Mouse (Mus musculus) limb, embryonic 11.5 days (tissue): Measurements from ENCODE around the gene Nupr1. TPM values are rescaled to one million over a fixed set of nuclear protein-coding genes. Genes with fewer than 3 reads are reported as not detected.
"Not testable (repeated sequence)": the region's sequence is repeated elsewhere in the genome, so short reads cannot be mapped to it uniquely, and the experiment has no call there.

ENCODE experiments used
- ATAC-seq: fragments of 200-750 bp; cut with Nextera tagmentation; 2 replicates; pipeline ENCODE4 v1.8.0; 2017; ENCODE audit warnings: low read depth; ENCODE audit not compliant: insufficient number of reproducible peaks, low FRiP score, low TSS enrichment
- DNase-seq: peaks from one replicate; pipeline ENCODE4 v3.0.0-alpha.2; 2015; ENCODE audit warnings: low spot score
- H3K27ac ChIP-seq: fragments of 300-500 bp; sonication (generic); replicated peaks from 2 replicates; pipeline ENCODE4 v1.5.1; 2014; ENCODE audit warnings: low read depth, mild to moderate bottlenecking, low read length
- H3K27me3 ChIP-seq: fragments of 300-500 bp; sonication (generic); 2 replicates; pipeline ENCODE4 v1.6.1; 2014; ENCODE audit warnings: mild to moderate bottlenecking, low read length, mixed read lengths; ENCODE audit not compliant: control insufficient read depth, insufficient read depth
- H3K36me3 ChIP-seq: fragments of 300-500 bp; sonication (generic); 2 replicates; pipeline ENCODE4 v1.6.1; 2014; ENCODE audit warnings: mild to moderate bottlenecking, low read length, moderate library complexity, mixed read lengths; ENCODE audit not compliant: control insufficient read depth, insufficient read depth
- H3K4me1 ChIP-seq: fragments of 300-500 bp; sonication (generic); 2 replicates; pipeline ENCODE4 v1.6.1; 2014; ENCODE audit warnings: low read length, mixed read lengths; ENCODE audit not compliant: control insufficient read depth, insufficient read depth
- H3K4me2 ChIP-seq: fragments of 300-500 bp; sonication (generic); 2 replicates; pipeline ENCODE4 v1.6.1; 2014; ENCODE audit warnings: low read depth, mild to moderate bottlenecking, moderate library complexity; ENCODE audit not compliant: severe bottlenecking
- H3K4me3 ChIP-seq: fragments of 300-500 bp; sonication (generic); 2 replicates; pipeline ENCODE4 v1.5.1; 2014; ENCODE audit warnings: low read depth, low read length
- H3K9ac ChIP-seq: fragments of 300-500 bp; sonication (generic); 2 replicates; pipeline ENCODE4 v1.6.1; 2014; ENCODE audit warnings: mild to moderate bottlenecking, low read length
- H3K9me3 ChIP-seq: fragments of 300-500 bp; sonication (generic); 2 replicates; pipeline ENCODE4 v1.6.1; 2016; ENCODE audit warnings: low read length; ENCODE audit not compliant: control insufficient read depth
- WGBS: fragments of 180-500 bp; shearing (Covaris S2); extraction: QIAGEN DNeasy Blood & Tissue Kit; methylation state at CpG from one replicate; pipeline ENCODE4 v1.1.7; 2014; 5-methylcytosine and 5-hydroxymethylcytosine counted together
- polyA plus RNA-seq: library from polyadenylated mRNA; unstranded; fragments of >200 nt; fragmentation: Nextera tagmentation; extraction: Ambion mirVana; gene quantifications from 2 replicates; pipeline ENCODE4 v1.2.1, GENCODE M21; 2014

The Nupr1 gene
- polyA plus RNA-seq, 1 experiment from 2014 or later: 1.3 TPM

GRCm38 (mm10) chr7:126649231-126650051 lies 18.8 kb upstream of the Nupr1 start, which contains the start of gene Sgf29:
Gene Sgf29, plus strand, starts transcription at chr7:126649309.
- Histone ChIP-seq H3K27me3 (no peaks in the 10 kb centered on the region), H3K36me3 (no peaks in the 10 kb centered on the region), H3K9ac (peak within 1 kb of the TSS; percentile 81), H3K27ac (peak within 1 kb of the TSS; percentile 80), H3K4me1 (peaks cover 4% of the 10 kb centered on the region; the same call in 1 of the 2 replicates), H3K4me3 (peak within 1 kb of the TSS; percentile 49), H3K9me3 (no peaks in the 10 kb centered on the region), H3K4me2 (peak within 1 kb of the TSS; percentile 74)
- peak; percentile 94 for ATAC-seq
- WGBS: under 1% methylated on average over 57 of the region's 57 CpGs
- peak; percentile 92 for DNase-seq

DNA sequence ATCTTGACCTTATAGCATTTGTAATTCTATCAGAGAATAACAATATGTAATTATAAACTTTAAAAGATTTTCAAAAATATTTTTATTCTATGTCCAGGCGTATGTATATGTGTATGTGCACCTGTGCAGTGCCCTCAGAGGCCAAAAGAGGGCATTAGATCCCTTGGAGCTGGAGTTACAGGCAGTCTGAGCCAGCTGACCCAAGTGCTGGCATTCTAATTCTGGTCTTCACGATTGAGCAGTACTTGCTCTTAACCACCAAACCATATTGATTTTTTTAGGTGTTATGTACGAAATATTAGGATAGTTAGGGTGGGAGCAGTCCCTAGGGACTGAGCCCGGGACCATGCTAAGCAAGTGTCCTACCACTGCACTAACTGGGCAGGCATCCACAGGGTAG lies 17.8 kb upstream of the Nupr1 start:
- no peak for DNase-seq
- Histone ChIP-seq H3K4me1 (peaks cover 4% of the 10 kb centered on the region; the same call in 1 of the 2 replicates), H3K9ac (no peak overlapping the region), H3K36me3 (no peaks in the 10 kb centered on the region), H3K4me2 (no peak overlapping the region), H3K27ac (no peak overlapping the region), H3K4me3 (no peak overlapping the region), H3K27me3 (no peaks in the 10 kb centered on the region), H3K9me3 (no peaks in the 10 kb centered on the region)
- whole genome bisulfite sequencing: 73% methylated on average over 4 of the region's 4 CpGs
- ATAC-seq: no peak

- Histone ChIP-seq H3K27me3 (no peaks in the 10 kb centered on the region), H3K36me3 (no peaks in the 10 kb centered on the region), H3K4me1 (peaks cover 4% of the 10 kb centered on the region; the same call in 1 of the 2 replicates), H3K4me3 (no peak overlapping the region), H3K4me2 (no peak overlapping the region), H3K9ac (no peak overlapping the region), H3K27ac (no peak overlapping the region), H3K9me3 (no peaks in the 10 kb centered on the region)
- no peak for DNase-seq
- no peak for ATAC-seq
- WGBS: 46% methylated on average over 5 of the region's 5 CpGs
Measured at GRCm38 (mm10) chr7:126645708-126646107, 15.0 kb upstream of the Nupr1 start.

DNA sequence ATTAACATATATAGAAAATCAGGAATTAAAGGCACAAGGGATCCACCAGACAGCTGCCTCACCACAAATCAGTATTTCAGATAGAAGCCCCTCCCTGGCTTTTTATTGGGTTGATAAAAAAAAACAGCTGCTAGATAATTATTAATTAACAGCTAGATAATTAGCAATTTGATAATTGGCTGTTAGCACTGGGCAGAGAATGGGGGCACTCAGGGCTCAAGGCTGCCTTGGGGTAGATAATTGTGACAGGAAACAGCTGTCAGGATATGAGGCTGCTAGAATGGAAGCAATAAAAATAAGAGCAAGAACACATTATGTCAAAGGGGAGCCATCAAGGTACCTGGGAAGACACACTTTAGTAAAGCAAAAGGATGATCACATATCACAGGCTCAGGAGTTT lies 14.3 kb upstream of the Nupr1 start:
- ATAC-seq: no peak
- DNase-seq: no peak
- Histone ChIP-seq H3K4me2 (no peak overlapping the region), H3K27ac (no peak overlapping the region), H3K4me1 (peaks cover 2% of the 10 kb centered on the region; the same call in 1 of the 2 replicates), H3K9ac (no peak overlapping the region), H3K4me3 (no peak overlapping the region), H3K27me3 (no peaks in the 10 kb centered on the region), H3K9me3 (no peaks in the 10 kb centered on the region), H3K36me3 (no peaks in the 10 kb centered on the region)

DNA sequence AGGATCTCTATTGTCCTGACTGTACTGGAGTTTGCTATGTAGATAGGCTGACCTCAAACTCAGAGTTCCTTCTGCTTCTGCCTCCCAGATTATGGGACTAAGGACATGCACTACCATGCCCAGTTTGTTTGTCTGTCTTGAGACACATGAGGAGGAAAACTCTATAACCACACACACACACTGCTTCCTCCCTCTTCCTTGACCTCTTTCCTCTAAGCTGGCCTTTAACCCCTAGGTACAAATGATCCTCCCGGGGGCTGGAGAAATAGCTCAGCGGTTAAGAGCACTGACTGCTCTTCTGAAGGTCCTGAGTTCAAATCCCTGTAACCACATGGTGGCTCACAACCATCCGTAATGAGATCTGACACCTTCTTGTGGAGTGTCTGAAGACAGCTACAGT lies 13.7 kb upstream of the Nupr1 start:
- Histone ChIP-seq H3K9ac (no peak overlapping the region), H3K9me3 (no peaks in the 10 kb centered on the region), H3K4me1 (no peaks in the 10 kb centered on the region), H3K4me3 (no peak overlapping the region), H3K27ac (no peak overlapping the region), H3K27me3 (no peaks in the 10 kb centered on the region), H3K36me3 (no peaks in the 10 kb centered on the region), H3K4me2 (no peak overlapping the region)
- ATAC-seq (no peak), DNase-seq (no peak)
- 70% methylated on average over 3 of the region's 3 CpGs for WGBS

DNA sequence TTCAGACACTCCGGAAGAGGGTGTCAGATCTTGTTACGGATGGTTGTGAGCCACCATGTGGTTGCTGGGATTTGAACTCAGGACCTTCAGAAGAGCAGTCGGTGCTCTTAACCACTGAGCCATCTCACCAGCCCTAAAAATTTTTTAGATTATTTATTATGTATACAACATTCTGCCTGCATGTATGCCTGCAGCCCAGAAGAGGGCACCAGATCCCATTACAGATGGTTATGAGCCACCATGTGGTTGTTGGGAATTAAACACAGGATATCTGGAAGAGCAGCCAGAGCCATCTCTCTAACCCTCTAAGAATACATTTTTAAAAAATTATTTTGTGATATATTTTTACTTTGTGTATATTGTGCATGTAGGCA lies 12.6 kb upstream of the Nupr1 start:
- H3K9me3 ChIP-seq, H3K9ac ChIP-seq, ATAC-seq, H3K36me3 ChIP-seq, H3K27ac ChIP-seq, DNase-seq, H3K4me1 ChIP-seq, H3K27me3 ChIP-seq, H3K4me2 ChIP-seq, H3K4me3 ChIP-seq: not testable (repeated sequence)
- WGBS: 75% methylated on average over 2 of the region's 3 CpGs

DNA sequence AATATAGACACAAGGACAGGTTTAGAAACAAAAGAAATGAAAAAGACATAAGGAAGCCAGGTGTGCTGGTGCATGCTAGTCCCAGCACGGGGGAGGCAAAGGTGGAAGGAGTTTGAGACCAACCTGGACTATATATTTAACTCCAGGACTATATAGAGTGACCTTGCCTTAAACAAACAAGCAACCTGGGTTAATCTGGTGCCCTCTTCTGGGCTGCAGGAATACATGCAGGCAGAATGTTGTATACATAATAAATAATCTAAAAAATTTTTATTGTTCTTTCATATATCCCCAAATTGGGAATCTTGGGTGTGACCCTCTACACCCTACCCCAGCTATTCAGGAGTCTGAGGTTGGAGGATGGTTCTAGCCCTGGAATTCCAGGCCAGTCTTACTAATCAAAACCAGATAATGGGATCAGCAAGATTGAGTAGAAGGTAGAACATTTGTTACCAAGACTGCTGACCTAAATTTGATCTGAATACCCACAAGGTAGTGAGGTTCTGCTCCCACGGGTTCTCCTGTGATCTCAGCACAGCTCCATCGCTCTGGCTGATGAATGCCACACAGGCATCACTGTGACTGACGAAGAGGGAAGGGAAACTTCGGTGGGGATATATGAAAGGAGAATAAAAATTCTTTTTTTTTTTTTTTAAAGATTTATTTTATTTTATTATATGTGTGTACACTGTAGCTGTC lies 12.0 kb upstream of the Nupr1 start:
- Histone ChIP-seq H3K27ac (no peak overlapping the region), H3K27me3 (no peaks in the 10 kb centered on the region), H3K4me1 (no peaks in the 10 kb centered on the region), H3K9ac (no peak overlapping the region), H3K4me2 (no peak overlapping the region), H3K36me3 (no peaks in the 10 kb centered on the region), H3K9me3 (no peaks in the 10 kb centered on the region), H3K4me3 (no peak overlapping the region)
- WGBS: 68% methylated on average over 5 of the region's 5 CpGs
- ATAC-seq (no peak), DNase-seq (no peak)

- 15% methylated on average over 4 of the region's 4 CpGs for WGBS
- Histone ChIP-seq H3K27me3 (no peaks in the 10 kb centered on the region), H3K4me2 (no peak overlapping the region), H3K9me3 (no peaks in the 10 kb centered on the region), H3K9ac (no peak overlapping the region), H3K4me1 (peaks cover 8% of the 10 kb centered on the region; the same call in 1 of the 2 replicates), H3K36me3 (no peaks in the 10 kb centered on the region), H3K4me3 (no peak overlapping the region), H3K27ac (no peak overlapping the region)
- ATAC-seq (no peak), DNase-seq (peak; percentile 45)
Measured at GRCm38 (mm10) chr7:126636733-126637520, 6.3 kb upstream of the Nupr1 start.
